Mouse (Mus musculus): ENCODE measurements at regions not wholly inside any gene's neighbourhood (a gene's known extent, or its start where the extent isn't known, plus 50 kb on each side); places are given as distances from the start of the nearest gene placed in this dataset.
A peak's percentile ranks its signal among the peaks of the same experiment; 100 is the strongest.
"Not testable (repeated sequence)": the region's sequence is repeated elsewhere in the genome, so short reads cannot be mapped to it uniquely, and the experiment has no call there.

DNA sequence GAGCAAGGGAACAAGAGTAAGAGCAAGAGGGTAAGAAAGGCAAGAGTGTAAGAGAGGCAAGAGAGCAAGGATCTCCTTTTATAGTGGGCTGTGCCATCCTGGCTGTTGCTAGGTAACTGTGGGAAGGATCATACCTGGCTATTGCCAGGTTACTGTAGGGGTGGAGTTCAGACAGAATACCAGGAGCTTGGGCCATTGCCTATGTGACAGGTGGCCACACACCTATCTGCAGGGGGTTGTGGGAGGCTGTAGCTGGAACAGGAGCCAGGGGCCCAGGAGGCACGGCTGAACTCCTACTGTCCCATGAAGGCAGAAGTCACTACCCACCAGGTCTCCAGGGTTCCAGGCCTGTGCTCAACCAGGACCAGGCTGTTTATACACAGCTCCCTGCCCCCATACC lies 1149.0 kb downstream of the 9330182O14Rik start:
- DNase-seq = peak; percentile 75

DNA sequence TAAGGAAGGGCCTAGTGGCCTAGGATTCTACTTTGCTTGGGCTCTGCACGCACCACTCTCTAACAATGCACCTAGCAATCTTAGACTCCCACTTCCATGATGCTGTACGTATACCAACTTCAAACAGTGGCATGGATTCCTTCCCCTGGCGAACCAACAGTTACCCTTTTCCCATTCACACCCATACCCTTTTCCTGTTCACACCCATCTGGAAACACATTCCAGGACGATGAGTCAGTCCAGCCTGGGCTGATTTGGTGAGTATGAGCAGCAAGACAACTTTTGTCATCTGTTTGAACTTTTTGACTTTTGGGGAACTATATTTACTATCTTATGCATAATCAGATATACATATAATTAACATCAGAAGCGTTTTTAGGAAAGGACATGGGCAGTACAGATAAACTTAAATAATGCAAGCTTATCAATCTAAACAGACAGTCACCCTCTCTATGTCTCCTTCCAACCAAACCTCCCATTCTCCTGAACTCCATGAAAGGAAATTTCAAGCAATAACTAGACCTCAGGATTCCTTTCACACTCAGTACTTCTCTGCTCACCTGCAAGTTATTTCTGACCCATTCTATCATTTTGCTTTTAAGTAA lies 1152.7 kb downstream of the 9330182O14Rik start:
- DNase-seq = no peak

DNA sequence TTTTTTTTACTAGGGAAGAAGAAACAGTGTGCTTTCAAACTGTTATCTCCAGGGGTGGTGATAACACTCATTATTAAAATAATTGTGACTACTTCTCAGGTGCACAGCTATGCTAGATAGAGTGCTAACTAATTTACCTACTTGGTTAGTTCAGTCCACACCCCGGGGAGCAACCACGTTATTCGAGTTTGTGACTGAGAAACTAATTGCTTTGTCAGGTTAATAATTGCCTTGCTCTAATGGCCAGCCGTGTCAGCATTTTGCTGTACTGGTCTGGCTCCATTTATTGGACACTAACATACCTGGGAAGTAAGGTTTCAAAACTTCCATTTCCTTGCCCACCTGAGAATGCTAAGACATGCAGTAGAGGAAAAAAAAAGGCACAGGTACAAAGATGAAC lies 1163.3 kb downstream of the 9330182O14Rik start:
- no peak for DNase-seq

DNA sequence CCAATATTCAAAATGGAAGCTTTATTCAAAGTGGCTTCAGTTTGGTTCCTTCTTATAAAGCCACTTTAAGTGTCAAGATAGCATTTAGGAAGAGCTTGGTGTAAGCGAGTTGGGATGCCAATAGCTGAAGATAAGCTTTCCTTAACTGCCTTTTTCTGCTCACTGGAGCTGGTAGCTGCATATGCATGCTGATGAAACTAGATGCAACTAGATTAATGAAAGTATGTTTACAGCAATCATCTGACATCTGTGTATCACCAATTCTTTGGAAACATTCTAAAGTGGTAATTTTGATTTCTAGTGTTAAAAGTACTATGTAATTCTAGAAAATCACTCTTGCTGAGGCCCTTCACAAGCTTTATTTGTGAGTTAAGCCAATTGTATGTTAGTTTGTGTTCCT lies 1172.5 kb downstream of the 9330182O14Rik start:
- no peak for DNase-seq

DNA sequence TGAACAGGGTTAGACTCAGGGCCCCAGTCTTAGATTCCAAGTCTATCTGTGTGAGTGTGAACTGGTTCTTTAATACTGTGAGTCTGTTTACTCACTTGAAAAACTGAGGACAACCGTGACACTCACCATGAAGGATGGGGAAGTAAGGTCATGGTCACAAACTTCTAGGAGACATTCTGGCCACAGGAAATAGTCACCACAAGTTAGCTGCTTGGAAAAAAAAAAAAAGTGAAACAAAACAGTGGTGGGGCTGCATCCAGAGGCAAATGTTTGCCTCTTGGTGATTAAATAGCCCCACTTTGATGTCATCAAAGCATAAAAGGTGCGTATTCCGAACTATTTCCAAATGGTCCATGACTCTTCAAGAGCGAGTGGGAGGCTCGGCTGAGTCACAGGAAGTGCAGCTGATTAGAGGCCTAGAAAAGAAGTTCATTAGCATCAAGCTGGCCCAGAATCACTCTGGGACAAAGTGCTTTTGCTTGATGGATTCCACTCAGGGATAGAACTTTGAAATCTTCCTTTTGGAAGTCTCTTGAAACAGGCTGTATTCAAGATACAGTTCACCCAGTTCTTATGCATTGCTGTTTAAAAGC lies 1177.7 kb downstream of the 9330182O14Rik start:
- no peak for DNase-seq

DNA sequence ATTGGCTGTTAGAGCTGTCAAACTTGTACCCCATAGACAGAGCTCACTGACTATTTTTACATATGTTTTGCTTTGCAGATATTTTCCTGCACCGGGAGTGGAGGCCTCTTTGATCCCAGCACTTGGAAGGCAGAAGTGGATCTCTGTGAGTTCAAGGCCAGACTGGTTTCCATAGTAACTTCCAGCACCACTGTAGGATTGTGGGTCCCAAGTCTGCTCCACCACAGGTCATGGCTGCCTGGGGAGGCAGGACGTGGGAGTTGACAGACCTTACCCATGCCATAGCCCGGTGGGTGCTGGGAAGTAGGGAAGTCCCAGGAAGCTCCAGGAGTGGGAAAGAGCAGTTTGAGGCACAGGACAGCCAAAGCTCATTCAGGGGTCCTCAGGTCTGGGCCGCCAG lies 1180.8 kb downstream of the 9330182O14Rik start:
- DNase-seq = no peak

DNA sequence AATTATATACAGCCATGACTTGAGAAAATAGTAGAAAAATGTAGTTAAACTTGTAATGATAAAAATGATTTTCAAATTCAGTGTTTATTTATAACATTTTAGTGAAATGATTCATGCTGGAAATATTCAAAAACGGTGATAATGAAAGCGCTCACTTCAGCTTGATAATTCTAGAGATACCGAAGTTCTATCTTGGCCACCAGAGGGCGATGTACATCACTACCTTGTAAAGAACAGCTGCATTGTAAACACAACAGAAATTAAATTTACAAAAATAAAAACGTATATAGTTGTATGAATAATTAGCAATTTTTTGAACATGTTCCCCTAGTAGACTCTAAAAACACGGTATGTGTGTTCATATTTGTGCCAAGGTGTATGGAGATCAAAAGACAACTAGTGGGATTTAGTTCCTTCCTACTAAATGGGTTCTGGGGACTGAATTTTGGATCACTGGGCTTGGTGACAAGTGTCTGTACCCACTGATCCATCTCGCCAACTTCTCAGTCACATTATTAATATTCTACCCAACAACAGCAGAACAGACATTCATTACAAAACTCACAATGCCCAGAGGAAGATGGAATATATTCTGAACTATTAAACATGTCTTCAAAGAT lies 1191.6 kb downstream of the 9330182O14Rik start:
- DNase-seq = peak; percentile 45

DNA sequence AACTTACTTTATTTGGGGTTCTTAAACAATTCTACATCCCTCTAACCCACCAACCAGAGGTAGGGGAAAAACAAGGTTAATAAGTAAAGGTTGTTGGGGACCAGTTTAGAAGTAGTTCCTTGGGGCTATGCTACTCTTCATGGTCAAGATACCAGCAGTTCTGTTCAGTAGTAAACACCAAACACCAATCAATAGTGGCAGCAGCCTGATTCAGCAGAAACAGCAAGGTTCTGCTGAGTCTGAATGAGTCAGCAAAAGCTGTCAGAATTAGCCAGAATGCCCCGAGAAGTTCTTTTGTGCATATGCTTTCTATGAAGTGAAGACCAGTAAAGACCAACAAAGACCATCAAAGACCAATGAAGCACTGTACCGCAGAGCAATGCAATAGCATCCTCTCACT lies 1195.1 kb downstream of the 9330182O14Rik start:
- no peak for DNase-seq

DNA sequence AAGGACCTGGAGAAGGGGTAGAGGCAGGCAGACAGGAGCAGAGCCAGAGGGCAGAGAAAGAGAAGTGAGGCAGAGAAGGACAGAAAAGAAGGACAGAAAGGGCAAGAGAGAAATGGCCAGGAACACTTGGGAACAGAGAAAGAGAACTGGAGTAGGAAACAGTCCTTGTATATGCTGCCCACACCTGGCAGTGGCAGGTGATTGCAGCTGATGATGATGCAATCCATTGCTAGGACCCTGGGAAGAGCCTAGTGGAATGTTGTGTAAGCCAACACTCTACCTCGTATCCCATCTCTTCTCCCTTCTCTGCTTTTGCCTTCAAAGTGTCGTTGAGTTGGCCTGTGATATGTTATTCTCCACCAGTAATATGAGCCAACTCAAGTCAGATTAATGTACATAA lies 1195.9 kb downstream of the 9330182O14Rik start:
- no peak for DNase-seq

DNA sequence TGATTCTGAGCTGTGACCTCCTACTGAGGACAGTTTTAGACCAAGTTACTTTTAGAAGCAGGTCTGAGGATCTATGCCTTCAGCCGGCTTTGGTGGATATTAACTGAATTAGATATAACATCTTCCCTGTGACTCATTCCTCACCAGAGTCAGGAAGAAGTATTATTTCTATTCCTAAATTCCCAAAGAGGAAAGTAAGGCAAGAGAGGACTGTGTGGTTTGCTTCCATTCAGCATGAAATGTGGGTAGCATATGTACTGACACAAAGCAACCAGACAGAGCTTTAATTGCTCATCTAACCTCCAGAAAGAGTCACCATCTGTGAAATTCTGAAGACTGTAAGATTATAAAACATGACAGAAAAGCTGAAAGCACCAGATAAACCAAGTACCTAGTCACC lies 1198.3 kb downstream of the 9330182O14Rik start:
- no peak for DNase-seq

DNA sequence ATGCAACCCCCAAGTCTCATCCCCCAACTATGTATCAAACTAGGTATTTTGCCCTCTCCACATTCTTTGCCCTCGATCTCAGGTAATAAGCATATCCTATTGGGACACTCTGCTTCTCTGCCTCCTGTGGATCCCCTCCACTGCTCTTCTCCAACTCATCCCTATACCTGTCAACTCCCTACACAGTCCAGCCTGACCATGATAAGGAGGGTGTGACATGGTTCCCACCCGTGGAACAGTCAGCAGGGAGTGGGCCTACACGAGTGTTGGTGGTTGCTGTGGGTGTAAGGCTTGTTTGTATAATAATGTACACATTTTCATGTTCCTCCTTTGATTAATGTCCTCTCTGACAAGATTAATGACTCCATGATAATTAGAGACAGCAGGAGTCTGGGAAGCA lies 1199.0 kb downstream of the 9330182O14Rik start:
- DNase-seq = no peak

DNA sequence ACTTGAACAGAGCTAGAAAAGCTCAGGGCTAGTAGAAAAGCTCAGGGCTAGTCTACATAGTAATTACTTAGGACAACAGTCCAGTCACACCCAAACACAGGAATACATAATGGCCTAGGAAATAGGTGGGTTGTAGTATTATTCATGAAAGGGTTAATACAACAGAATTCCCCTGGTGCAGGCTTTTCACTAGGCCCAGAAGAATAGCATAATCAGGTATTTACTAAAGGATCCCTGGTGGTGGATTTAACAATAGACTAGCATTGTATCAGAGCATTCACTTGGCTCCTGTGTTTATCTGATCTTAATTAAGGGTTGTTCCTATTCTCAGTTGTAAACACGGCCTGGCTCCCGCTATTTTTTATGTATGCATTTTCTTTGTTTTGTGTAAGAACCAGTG lies 1206.5 kb downstream of the 9330182O14Rik start:
- DNase-seq = not testable (repeated sequence)

DNA sequence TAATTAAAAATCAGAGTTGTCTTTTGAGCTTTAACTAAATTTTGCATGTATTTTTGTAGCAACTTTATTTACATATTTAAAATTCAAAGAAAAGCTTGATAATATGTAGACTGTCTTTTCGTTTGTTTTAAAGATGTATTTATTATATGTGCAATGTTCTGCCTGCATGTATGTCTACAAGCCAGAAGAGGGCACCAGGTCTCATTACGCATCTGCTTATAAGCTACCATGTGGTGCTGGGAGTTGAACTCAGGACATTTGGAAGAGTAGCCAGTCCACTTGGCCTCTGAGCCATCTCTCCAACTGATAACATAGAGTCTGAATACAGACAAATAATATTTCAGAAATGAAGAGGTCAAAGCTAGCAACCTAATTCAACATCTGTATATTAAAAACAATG lies 1211.4 kb downstream of the 9330182O14Rik start:
- no peak for DNase-seq

DNA sequence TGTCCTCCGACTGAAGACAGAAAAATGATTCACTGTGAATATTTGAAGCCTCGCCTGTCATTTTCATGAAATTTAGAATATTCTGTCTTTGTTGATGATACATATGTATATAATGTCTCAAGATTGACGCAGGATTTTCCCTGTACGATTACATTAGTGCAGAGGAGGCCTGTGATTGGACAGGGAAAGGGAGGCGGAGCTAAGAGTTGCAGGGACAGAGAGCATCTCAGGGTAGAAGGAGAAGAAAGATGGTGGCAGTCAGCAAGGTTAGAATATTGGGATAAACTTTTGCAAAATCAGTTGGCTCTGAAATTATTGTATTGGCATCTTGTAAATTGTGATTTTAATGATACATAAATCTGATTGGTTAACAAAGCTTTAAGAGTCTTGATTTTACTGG lies 1213.1 kb downstream of the 9330182O14Rik start:
- no peak for DNase-seq

DNA sequence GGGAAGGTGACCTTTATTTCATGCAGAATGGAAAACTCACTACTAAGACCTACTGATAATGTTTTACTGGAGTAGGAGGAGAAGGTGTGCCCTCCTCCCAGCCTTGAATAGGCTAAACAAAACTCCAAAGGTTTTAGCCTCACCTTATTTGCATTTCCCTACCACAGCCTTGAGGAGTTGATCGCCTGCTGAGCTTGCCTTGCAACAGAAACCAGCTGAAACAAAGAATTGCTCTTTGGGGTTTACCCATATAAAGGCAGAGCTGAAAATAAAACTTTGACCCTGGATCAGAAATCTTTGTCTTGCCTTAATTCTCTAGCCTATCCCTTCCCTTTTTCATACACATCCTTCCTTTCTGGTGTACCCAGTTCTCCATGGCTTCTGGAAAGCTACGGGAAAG lies 1218.0 kb downstream of the 9330182O14Rik start:
- no peak for DNase-seq

DNA sequence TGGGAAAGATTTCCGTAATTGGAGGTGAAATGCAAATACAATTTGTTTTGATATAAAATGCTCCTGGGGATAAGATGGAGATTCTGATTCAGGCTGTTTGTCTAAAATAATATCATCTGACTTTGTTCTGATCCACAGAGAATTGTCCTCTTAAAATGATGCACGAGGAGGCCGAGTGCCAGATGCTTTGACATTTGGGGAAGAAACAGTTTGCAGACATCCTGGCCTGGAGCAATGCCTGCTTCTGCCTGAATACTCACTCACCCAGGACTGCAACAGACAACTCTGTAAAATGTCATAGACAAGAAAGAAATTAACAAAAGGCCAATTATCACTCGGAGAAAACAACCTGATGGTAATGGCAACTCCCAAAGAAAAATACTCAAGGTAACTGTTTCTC lies 1225.1 kb downstream of the 9330182O14Rik start:
- DNase-seq = peak; percentile 36

DNA sequence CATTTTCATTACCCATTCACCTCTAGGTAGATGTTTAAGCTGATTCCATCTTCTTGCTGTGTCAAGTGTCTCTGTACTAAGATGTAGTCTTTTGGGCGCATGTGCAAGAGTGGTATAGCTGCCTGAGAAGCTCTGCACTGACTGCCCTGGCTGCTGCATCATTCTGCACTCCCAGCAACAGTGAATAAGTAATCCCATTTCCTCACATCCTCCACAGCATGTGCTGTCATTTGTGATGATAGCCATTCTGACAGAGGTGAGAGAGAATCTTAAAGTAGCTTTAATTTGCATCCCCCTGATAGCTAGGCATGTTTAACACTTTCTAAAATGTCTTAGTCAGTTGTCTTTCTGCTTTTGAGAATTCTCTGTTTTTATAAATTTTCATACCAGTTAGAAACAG lies 1240.5 kb downstream of the 9330182O14Rik start:
- no peak for DNase-seq

DNA sequence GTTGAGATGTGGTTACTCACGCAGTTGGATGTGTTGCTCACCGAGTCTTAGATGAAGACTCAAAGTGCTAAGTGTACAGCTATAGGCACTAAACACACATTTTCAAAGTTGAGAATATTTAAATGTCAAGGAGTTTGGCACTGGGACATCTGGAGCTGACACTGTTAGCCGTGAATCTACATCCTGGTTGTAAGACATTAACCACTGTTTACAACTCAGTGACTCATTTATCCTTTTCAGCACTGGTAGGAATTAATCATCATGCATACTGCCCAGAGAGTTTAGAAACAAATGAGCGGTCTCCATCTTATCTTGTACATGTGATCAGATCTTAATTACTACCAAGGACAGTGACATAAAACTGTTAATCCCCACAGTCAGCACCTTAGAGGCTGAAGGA lies 1241.7 kb downstream of the 9330182O14Rik start:
- no peak for DNase-seq

DNA sequence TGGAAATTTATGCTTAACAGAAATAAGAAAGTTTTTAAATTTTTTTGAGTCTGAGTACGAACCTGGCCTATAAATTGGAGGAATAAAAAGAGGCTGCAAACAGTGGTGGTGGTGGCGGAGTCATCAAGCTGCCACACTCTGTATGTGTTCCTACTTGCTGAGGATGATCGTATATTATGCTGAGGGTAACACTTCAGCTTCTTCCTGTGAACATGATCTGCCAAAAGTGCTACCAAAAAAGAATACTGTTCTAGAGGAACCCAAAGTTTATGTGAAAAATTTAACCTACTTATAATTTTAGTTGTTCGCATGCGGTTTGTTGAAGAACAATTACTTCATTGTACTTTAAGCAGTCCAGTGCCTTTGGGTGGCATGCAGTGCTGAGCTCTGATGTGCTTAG lies 1245.5 kb downstream of the 9330182O14Rik start:
- DNase-seq = no peak

DNA sequence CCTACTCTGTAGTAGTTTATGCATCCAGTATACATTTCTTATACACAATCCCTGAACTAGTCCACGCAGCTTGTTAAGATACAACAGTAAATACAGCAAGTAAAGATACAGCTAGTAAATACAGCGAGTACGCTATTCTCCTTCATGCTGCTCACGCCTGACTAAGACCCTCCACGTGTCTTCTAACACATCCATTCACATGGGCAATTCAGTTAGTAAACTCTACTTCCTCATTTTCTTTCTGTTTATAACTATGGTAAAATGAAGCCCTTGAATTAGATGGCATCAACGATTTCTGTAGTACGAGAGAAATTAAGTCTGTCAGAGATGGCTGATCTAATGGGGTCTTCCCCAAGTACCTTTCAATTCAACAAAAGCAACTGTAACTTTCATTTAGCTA lies 1246.3 kb downstream of the 9330182O14Rik start:
- no peak for DNase-seq

DNA sequence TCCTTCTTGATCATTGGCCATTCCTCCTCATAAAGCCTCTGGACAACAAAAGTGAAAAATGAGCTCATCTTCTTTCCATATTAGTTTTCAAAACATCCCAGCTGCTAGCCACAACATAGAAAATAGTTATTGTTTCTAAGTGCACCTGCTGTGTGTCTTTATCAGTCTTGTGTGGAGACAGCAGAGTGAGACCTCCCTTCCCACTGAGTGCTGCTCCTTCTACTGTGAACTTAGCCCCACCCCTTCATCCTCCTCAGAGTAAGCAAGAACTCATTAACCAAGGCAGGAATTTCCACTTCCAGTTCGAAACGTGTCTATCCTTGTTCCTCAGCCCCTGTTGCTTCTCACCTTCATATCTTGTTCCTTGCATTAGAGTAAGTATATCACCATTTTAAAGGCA lies 1256.5 kb downstream of the 9330182O14Rik start:
- no peak for DNase-seq

Measured in cerebellum, adult 9-11 months (tissue).